Mouse (Mus musculus) lung, embryonic 14.5 days (tissue): ENCODE results near the gene Actr3b. TPM values are rescaled to one million over a fixed set of nuclear protein-coding genes. Genes with fewer than 3 reads are reported as not detected.

Experiments
- ATAC-seq: fragments of 200-750 bp; cut with Nextera tagmentation; 2 replicates; pipeline ENCODE4 v1.8.0; 2017; ENCODE audit warnings: mild to moderate bottlenecking, moderate TSS enrichment, moderate library complexity; ENCODE audit not compliant: insufficient read depth
- DNase-seq: peaks from one replicate; pipeline ENCODE4 v3.0.0-alpha.2; 2015
- H3K27ac ChIP-seq: fragments of 300-500 bp; sonication (generic); 2 replicates; pipeline ENCODE4 v1.5.1; 2014; ENCODE audit warnings: low read depth, mild to moderate bottlenecking, moderate library complexity
- H3K27me3 ChIP-seq: fragments of 300-500 bp; sonication (generic); 2 replicates; pipeline ENCODE4 v1.6.1; 2014; ENCODE audit warnings: low read length, control low read depth; ENCODE audit not compliant: insufficient read depth
- H3K36me3 ChIP-seq: fragments of 300-500 bp; sonication (generic); 2 replicates; pipeline ENCODE4 v1.6.1; 2014; ENCODE audit warnings: control low read depth; ENCODE audit not compliant: insufficient read depth
- H3K4me1 ChIP-seq: fragments of 300-500 bp; sonication (generic); 2 replicates; pipeline ENCODE4 v1.6.1; 2014; ENCODE audit warnings: antibody characterized with exemption, control low read depth; ENCODE audit not compliant: insufficient read depth
- H3K4me2 ChIP-seq: fragments of 300-500 bp; sonication (generic); 2 replicates; pipeline ENCODE4 v1.6.1; 2014; ENCODE audit warnings: mild to moderate bottlenecking
- H3K4me3 ChIP-seq: fragments of 300-500 bp; sonication (generic); 2 replicates; pipeline ENCODE4 v1.5.1; 2014; ENCODE audit warnings: low read depth, low read length
- H3K9ac ChIP-seq: fragments of 300-500 bp; sonication (generic); 2 replicates; pipeline ENCODE4 v1.6.1; 2014
- H3K9me3 ChIP-seq: fragments of 300-500 bp; sonication (generic); 2 replicates; pipeline ENCODE4 v1.6.1; 2016; ENCODE audit warnings: low read depth, low read length, control low read depth
- CTCF ChIP-seq: IDR thresholded peaks from 2 replicates; pipeline ENCODE4 v1.5.1; 2016; ENCODE audit warnings: antibody characterized with exemption, low read depth
- WGBS: fragments of 180-500 bp; shearing (Covaris S2); extraction: QIAGEN DNeasy Blood & Tissue Kit; methylation state at CpG from one replicate; pipeline ENCODE4 v1.1.7; 2014; 5-methylcytosine and 5-hydroxymethylcytosine counted together
- polyA plus RNA-seq: library from polyadenylated mRNA; unstranded; fragments of >200 nt; fragmentation: Nextera tagmentation; extraction: Ambion mirVana; gene quantifications from 2 replicates; pipeline ENCODE4 v1.2.1, GENCODE M21; 2014

Gene Actr3b
- polyA plus RNA-seq, 1 experiment from 2014 or later = 2.3 TPM

DNA sequence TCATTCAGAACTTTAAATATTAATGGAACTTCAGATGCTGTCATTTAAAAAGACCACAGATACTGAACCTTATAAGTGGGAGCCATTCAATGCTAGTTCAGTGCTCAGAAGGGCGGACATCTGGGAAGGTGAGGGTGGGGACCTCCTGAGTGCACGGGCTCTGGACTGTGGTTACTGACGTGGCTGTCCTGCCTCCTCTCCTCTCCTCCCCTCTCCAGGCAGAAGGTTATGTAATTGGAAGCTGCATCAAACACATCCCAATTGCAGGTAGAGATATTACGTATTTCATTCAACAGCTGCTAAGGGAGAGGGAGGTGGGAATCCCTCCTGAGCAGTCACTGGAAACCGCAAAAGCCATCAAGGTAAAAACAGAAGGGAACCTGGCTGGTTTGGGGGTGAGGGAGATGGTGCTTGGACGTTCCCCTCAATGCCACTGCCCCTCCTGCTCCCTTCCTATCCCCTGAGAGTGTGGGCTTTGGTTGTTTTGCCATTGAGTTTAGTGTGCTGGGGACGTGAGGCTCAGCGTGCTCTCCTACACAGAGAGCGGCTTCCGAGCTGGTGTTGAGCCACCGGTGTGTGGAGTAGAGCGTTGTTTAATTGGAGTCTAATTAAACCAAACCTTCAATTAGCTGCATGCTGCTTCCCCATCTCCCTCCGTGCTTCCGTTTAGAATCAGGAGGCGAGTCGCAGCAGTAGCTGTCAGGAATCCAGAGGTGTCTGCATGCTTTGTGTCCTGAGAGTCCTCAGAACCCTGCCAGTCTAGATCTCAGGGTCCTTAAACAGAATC, 69.7 kb downstream of the Actr3b start:
- no peak for ATAC-seq
- 69% methylated on average over 16 of the region's 16 CpGs for WGBS
- Histone ChIP-seq H3K9me3 (no peaks in the 10 kb centered on the region), H3K36me3 (no peaks in the 10 kb centered on the region), H3K27ac (no peak overlapping the region), H3K4me1 (no peaks in the 10 kb centered on the region), H3K4me2 (no peak overlapping the region), H3K4me3 (no peak overlapping the region), H3K9ac (no peak overlapping the region), H3K27me3 (no peaks in the 10 kb centered on the region)
- no peak for TF ChIP-seq CTCF
- no peak for DNase-seq

GRCm38 (mm10) chr5:25830802-25831201, 71.0 kb downstream of the Actr3b start:
- DNase-seq = no peak
- 52% methylated on average over 3 of the region's 3 CpGs for WGBS
- Histone ChIP-seq H3K27ac (no peak overlapping the region), H3K27me3 (no peaks in the 10 kb centered on the region), H3K4me1 (no peaks in the 10 kb centered on the region), H3K4me3 (no peak overlapping the region), H3K9me3 (no peaks in the 10 kb centered on the region), H3K4me2 (no peak overlapping the region), H3K36me3 (no peaks in the 10 kb centered on the region), H3K9ac (no peak overlapping the region)
- no peak for ATAC-seq
- TF ChIP-seq CTCF = no peak

- Histone ChIP-seq H3K4me3 (no peak overlapping the region), H3K9ac (no peak overlapping the region), H3K36me3 (no peaks in the 10 kb centered on the region), H3K9me3 (no peaks in the 10 kb centered on the region), H3K4me1 (no peaks in the 10 kb centered on the region), H3K4me2 (no peak overlapping the region), H3K27me3 (no peaks in the 10 kb centered on the region), H3K27ac (no peak overlapping the region)
- DNase-seq (peak; percentile 72), ATAC-seq (peak; percentile 74; the same call in 1 of the 2 replicates)
- WGBS = 64% methylated on average over 5 of the region's 5 CpGs
- peak; percentile 78 for TF ChIP-seq CTCF
These were observed 71.8 kb downstream of the Actr3b start for GRCm38 (mm10) chr5:25831624-25832023.

DNA sequence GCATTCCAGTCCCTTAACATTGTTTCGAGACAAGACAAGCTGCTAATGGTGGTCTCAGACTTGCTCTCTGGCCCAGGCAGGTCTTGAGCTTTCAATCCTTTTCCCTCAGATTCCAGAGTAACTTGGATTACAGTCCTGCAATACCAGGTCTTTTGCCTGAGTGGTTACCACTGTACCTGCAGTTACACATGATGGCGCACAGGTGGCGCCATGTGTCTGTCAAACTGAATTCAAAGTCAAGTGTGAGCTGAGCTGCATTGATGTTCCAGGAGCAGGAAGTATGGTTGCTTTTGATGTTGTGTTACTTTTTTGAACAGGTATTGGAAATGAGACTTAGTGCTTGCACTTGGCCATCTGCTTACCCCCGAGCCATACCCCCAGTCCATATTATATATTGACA, 79.6 kb downstream of the Actr3b start:
- Histone ChIP-seq H3K4me2 (no peak overlapping the region), H3K9me3 (no peaks in the 10 kb centered on the region), H3K9ac (no peak overlapping the region), H3K4me3 (no peak overlapping the region), H3K4me1 (no peaks in the 10 kb centered on the region), H3K27ac (no peak overlapping the region), H3K27me3 (no peaks in the 10 kb centered on the region), H3K36me3 (no peaks in the 10 kb centered on the region)
- DNase-seq (peak; percentile 68), ATAC-seq (no peak)
- peak; percentile 90 for TF ChIP-seq CTCF
- WGBS = 25% methylated on average over 4 of the region's 4 CpGs

DNA sequence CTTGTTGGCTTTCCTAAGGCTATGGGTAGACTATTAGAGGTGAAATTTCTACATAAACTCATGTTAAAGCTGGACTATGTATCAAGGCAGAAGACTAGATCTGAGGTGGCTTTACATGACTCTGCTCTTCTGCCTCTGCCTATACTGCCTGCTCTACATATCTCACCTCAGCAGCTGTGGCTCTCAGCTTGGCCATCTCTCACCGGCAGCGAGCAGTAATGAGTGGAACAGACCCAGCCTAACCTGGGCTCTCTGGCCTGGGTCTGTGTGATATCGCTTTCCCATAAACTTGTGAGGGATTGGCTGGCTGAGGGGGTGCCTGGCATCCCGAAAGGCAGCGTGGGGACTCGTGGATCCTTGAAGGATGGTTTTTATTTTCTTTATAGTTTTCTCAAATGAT, 86.8 kb downstream of the Actr3b start:
- H3K4me3 ChIP-seq = no peak overlapping the region

GRCm38 (mm10) chr5:25847154-25847553, 87.4 kb downstream of the Actr3b start:
- Histone ChIP-seq H3K4me3 (no peak overlapping the region), H3K9ac (no peak overlapping the region), H3K4me2 (no peak overlapping the region), H3K27me3 (no peaks in the 10 kb centered on the region), H3K27ac (no peak overlapping the region), H3K36me3 (no peaks in the 10 kb centered on the region), H3K9me3 (no peaks in the 10 kb centered on the region), H3K4me1 (no peaks in the 10 kb centered on the region)
- DNase-seq (no peak), ATAC-seq (no peak)
- TF ChIP-seq CTCF = no peak
- WGBS = 86% methylated on average over 7 of the region's 7 CpGs

More for the DNA sequence above, 86.8 kb downstream of the Actr3b start:
- no peak overlapping the region for H3K9ac ChIP-seq
- no peak overlapping the region for H3K27ac ChIP-seq
- H3K4me2 ChIP-seq = no peak overlapping the region
- DNase-seq (no peak), ATAC-seq (no peak)
- H3K27me3 ChIP-seq = no peaks in the 10 kb centered on the region
- H3K4me1 ChIP-seq = no peaks in the 10 kb centered on the region
- H3K9me3 ChIP-seq = no peaks in the 10 kb centered on the region
- TF ChIP-seq CTCF = no peak
- WGBS = 89% methylated on average over 6 of the region's 6 CpGs
- no peaks in the 10 kb centered on the region for H3K36me3 ChIP-seq

- DNase-seq = peak; percentile 63
- no peak overlapping the region for H3K4me2 ChIP-seq
- H3K4me1 ChIP-seq = no peaks in the 10 kb centered on the region
- no peaks in the 10 kb centered on the region for H3K9me3 ChIP-seq
- H3K9ac ChIP-seq = no peak overlapping the region
- no peak overlapping the region for H3K27ac ChIP-seq
- no peaks in the 10 kb centered on the region for H3K36me3 ChIP-seq
- H3K27me3 ChIP-seq = no peaks in the 10 kb centered on the region
- TF ChIP-seq CTCF = peak; percentile 64
- ATAC-seq = peak; percentile 49; the same call in 1 of the 2 replicates
- no peak overlapping the region for H3K4me3 ChIP-seq
- 33% methylated on average over 9 of the region's 9 CpGs for WGBS
These were observed 88.3 kb downstream of the Actr3b start for GRCm38 (mm10) chr5:25848058-25848457.
